Mouse (Mus musculus) gastrocnemius, postnatal 25 days (tissue): ENCODE data around the gene Gm20388. TPM values are rescaled to one million over a fixed set of nuclear protein-coding genes. Genes with fewer than 3 reads are reported as not detected.
"Not testable (repeated sequence)": the region's sequence is repeated elsewhere in the genome, so short reads cannot be mapped to it uniquely, and the experiment has no call there.

Source experiments
- DNase-seq: peaks from one replicate; pipeline ENCODE4 v3.0.0; 2022
- total RNA-seq, 2 experiments: library from RNA; stranded (reverse); gene quantifications; 1 replicate in 1 of 2; 2 replicates in 1 of 2; pipeline ENCODE4 v1.2.3; 2021

Gene Gm20388
- total RNA-seq, 2 experiments from 2014 or later: 6.7 TPM; not detected in 1

DNA sequence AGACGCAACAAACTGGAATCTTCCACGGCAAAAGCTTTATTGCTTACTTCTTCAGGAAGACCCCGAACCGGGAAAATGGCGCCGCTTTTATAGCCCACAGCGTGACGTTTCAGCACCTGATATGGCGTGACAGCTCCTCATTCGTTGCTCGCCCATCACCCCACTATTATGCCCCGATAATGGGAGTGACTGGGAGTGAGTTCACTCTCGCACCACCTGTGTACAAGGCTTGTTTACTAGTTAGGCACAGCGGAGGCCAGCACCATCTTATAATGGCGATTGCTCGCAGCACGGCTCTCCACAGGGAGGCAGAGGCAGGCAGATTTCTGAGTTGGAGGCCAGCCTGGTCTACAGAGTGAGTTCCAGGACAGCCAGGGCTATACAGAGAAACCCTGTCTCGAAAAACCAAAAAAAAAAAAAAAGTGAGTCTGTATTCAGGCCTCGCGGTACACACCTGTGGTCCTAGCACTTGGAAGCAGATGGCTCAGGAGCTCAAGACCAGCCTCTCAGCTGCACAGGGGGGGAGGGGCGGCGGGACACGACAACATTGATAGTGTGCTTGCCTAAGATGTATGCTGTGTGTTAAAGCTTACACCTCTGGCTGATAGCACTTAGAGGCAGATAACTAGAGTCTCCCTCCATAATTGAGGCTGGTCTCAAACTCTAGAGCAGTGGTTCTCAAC, 3134.2 kb downstream of the Gm20388 start:
- DNase-seq: not testable (repeated sequence)

GRCm38 (mm10) chr8:123046706-123047105, 3136.1 kb downstream of the Gm20388 start:
- DNase-seq: no peak

DNA sequence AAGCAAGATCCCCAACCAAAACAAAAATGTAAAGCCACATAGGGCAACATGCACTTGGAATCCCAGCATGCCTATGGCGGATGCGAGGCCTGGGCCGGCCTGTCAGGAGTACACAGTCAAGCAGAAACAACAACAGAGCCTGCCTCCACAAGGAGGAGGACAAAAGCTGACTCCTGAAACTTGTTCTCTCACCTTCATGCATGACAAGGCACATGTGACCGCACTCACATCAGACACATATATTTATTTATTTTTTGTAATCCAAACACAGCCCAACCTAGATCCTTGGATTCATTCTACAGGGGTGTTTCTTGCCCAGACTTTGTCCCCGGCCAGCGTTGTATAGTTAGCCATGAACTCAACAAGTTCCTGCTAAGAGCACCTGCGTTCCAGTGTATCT, 3137.2 kb downstream of the Gm20388 start:
- no peak for DNase-seq

DNA sequence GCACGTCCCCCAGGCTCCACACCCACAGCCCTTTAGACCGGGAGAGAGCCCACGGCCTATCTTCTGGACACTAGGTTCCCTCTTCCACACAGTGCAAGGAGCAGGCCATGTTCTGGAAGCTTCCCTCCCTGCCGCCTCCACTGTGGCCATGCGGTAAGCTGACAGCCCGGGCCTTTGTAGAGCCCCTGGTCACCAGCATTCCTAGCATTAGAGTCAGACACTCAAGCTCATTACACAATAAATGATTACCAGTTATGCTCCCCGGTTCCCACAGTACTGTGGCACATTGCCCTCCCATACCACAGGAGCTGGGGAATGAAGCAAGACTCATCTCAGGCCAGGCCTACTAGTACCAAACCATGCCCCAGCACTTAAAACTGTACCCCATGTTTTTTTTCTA, 3137.8 kb downstream of the Gm20388 start:
- DNase-seq: no peak

- no peak for DNase-seq
These were observed 3140.8 kb downstream of the Gm20388 start for GRCm38 (mm10) chr8:123051458-123051857.

DNA sequence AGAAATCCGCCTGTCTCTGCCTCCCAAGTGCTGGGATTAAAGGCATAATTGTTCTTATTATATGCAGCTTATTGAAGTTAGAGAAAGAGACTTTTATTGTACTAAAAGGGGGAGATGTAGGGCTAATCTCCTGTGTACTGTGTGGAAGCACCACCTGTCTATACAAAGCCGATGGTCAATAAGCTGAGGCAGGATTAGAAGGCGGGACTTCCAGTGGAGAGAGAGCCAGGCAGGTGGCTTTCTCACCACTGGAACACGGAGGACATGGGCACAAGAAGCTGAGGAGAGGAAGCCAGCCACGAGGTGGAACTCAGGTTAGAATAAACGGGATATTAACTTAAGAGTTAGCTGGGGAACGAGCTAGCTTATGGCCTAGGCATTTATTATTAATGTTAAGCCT, 3152.1 kb downstream of the Gm20388 start, which contains the start of gene Spg7:
TSS of gene Spg7 (plus strand) at position 222 of the 400 bp plus-strand sequence.
- no peak for DNase-seq

GRCm38 (mm10) chr8:123064072-123064471, 3153.4 kb downstream of the Gm20388 start:
- DNase-seq: no peak

DNA sequence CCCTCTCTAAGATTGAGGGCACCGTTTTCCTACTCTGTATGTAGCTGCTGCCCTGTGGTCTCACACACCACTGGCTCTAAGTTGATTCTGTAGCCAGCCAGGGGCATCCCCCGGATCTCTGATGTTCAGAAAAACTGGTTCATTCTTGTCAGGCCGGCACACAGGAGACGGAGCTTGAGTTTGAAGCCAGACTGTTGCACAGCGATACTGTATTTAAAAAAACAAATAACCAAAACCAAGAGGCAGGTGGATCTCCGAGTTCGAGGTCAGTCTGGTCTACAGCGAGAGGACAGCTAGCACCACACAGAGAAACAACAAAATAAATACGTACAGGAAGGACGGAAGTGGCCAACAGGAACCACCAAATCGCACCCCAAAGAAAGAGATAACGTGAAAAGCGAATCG, 3154.2 kb downstream of the Gm20388 start:
- DNase-seq: no peak

GRCm38 (mm10) chr8:123065214-123066100, 3154.8 kb downstream of the Gm20388 start:
- DNase-seq: peak; percentile 95

- no peak for DNase-seq
These were observed 3155.6 kb downstream of the Gm20388 start for GRCm38 (mm10) chr8:123066101-123066683.

DNA sequence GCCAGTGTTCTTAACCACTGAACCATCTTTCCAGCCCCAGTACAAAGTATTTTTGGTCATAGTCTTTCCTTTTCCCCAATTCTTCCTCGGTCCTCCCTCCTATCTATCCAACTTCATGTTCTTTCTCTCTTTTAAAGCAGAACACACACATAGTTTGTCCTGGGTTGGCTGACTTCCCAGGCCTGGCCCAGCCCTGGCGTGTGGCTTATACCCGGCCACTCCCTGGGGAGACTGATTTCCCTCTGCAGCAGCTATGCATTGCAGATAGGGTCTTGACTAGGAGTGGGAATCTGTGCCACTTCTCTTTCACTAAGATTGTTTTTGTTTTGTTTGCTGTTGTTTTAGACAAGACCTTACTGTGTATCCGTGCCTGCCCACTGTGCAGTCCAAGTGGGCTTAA, 3160.5 kb downstream of the Gm20388 start:
- no peak for DNase-seq

DNA sequence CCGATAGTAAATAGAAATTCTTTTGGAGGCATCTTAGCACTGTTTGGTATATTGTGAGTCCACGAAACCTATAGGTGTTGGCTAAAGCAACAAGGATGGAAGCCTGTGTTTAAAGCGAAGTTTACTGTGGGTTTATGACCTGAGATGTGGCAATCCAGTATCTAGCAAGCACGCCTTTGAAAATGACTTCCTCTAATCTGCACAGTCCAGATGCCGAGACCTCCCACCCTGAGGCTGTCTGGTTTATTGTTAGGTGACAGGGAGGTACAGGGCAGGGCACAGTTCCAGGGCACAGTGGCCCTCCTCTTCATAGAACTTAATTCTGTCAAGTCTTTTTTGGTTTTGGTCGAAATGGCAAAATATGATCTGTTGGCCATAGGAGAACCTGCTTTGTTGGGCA, 3166.6 kb downstream of the Gm20388 start:
- no peak for DNase-seq

- no peak for DNase-seq
These were observed 3172.4 kb downstream of the Gm20388 start for GRCm38 (mm10) chr8:123082993-123083392.

- DNase-seq: no peak
These were observed 3173.0 kb downstream of the Gm20388 start for GRCm38 (mm10) chr8:123083610-123084009.

DNA sequence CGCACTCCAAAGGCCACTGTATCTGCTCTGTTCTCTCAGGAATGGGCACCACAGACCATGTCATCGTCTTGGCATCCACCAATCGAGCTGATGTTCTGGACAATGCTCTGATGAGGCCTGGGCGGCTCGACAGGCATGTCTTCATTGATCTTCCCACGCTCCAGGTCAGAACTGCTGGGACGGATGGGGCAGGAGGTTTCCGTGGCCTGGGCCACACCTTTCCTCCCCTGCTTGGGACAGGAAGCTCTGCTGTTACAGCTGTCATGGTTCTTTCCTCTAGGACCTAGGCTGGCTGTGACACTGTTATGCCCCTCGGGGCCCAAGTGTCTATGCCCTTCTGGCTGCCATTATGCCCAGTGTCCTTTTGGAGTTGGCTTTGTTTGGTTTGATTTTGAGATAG, 3176.6 kb downstream of the Gm20388 start:
- no peak for DNase-seq

- no peak for DNase-seq
These were observed 3186.6 kb downstream of the Gm20388 start for GRCm38 (mm10) chr8:123097216-123097615.

GRCm38 (mm10) chr8:123097786-123098584, 3187.3 kb downstream of the Gm20388 start:
- DNase-seq: no peak

- DNase-seq: no peak
These were observed 3189.6 kb downstream of the Gm20388 start for GRCm38 (mm10) chr8:123100288-123100687.

DNA sequence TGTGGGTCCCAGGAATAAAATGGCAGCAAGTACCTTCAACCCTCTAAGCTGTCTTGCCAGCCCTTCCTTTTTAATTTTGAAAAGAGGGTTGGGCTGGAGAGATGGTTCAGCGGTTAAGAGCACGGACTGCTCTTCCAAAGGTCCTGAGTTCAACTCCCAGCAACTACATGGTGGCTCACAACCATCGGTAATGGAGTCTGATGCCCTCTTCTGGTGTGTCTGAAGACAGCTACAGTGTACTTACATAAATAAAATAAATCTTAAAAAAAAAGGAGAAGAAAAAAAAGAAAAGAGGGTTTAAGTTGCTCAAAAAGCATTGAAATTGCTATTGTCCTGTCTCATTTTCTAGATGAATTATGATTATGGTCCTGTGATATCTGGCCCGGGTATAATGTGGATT, 3190.6 kb downstream of the Gm20388 start:
- DNase-seq: no peak

GRCm38 (mm10) chr8:123101735-123102685, 3191.4 kb downstream of the Gm20388 start, which contains the start of gene Rpl13:
Gene Rpl13 (plus strand): TSS chr8:123102350.
- DNase-seq: peak; percentile 96

- DNase-seq: not testable (repeated sequence)
These were observed 3192.2 kb downstream of the Gm20388 start for GRCm38 (mm10) chr8:123102855-123103254.
